Mouse (Mus musculus) cerebellum, adult 11-12 months (tissue): ENCODE data around the gene Aox1.
"Not testable (repeated sequence)": the region's sequence is repeated elsewhere in the genome, so short reads cannot be mapped to it uniquely, and the experiment has no call there.

Source experiments
- DNase-seq: peaks from one replicate; pipeline ENCODE4 v3.0.0; 2022

The Aox1 gene

GRCm38 (mm10) chr1:58029636-58030117, at the start of gene Aox1:
Gene Aox1 (plus strand): TSS chr1:58029931.
- DNase-seq = peak; percentile 56

- DNase-seq = no peak
These were observed 40.6 kb upstream of the Aox1 start for GRCm38 (mm10) chr1:57989052-57989600.

GRCm38 (mm10) chr1:57991277-57991676, 38.5 kb upstream of the Aox1 start:
- DNase-seq = no peak

- peak; percentile 90 for DNase-seq
These were observed 34.1 kb upstream of the Aox1 start, which contains the start of gene Sgo2a for GRCm38 (mm10) chr1:57995432-57996132. Gene Sgo2a (plus strand): TSS chr1:57995971.

GRCm38 (mm10) chr1:57996133-57996615, 33.6 kb upstream of the Aox1 start:
- no peak for DNase-seq

- DNase-seq = no peak
These were observed 31.6 kb upstream of the Aox1 start for GRCm38 (mm10) chr1:57998146-57998545.

GRCm38 (mm10) chr1:58006388-58006787, 23.3 kb upstream of the Aox1 start:
- not testable (repeated sequence) for DNase-seq

- no peak for DNase-seq
These were observed 10.9 kb upstream of the Aox1 start, which contains the start of gene Kctd18 for GRCm38 (mm10) chr1:58018856-58019255. Gene Kctd18 (minus strand): TSS chr1:58018956.

GRCm38 (mm10) chr1:58027707-58028106, 2.0 kb upstream of the Aox1 start:
- DNase-seq = no peak

- DNase-seq = peak; percentile 69
These were observed 583 bp downstream of the Aox1 start for GRCm38 (mm10) chr1:58030156-58030871.

- peak; percentile 35 for DNase-seq
These were observed 1.5 kb downstream of the Aox1 start for GRCm38 (mm10) chr1:58031160-58031769.

GRCm38 (mm10) chr1:58037306-58037705, 7.6 kb downstream of the Aox1 start:
- DNase-seq = not testable (repeated sequence)

- peak; percentile 37 for DNase-seq
These were observed 15.3 kb downstream of the Aox1 start for GRCm38 (mm10) chr1:58045076-58045475.

- peak; percentile 89 for DNase-seq
These were observed 15.8 kb downstream of the Aox1 start for GRCm38 (mm10) chr1:58045546-58045945.

GRCm38 (mm10) chr1:58046721-58047290, 17.1 kb downstream of the Aox1 start:
- DNase-seq = no peak

GRCm38 (mm10) chr1:58049126-58049525, 19.4 kb downstream of the Aox1 start:
- no peak for DNase-seq

GRCm38 (mm10) chr1:58055598-58055997, 25.9 kb downstream of the Aox1 start:
- no peak for DNase-seq

GRCm38 (mm10) chr1:58056074-58056807, 26.5 kb downstream of the Aox1 start:
- no peak for DNase-seq

- DNase-seq = no peak
These were observed 27.2 kb downstream of the Aox1 start for GRCm38 (mm10) chr1:58056939-58057338.

- no peak for DNase-seq
These were observed 29.1 kb downstream of the Aox1 start for GRCm38 (mm10) chr1:58058846-58059245.

- DNase-seq = no peak
These were observed 32.4 kb downstream of the Aox1 start for GRCm38 (mm10) chr1:58062131-58062530.

- DNase-seq = no peak
These were observed 35.4 kb downstream of the Aox1 start for GRCm38 (mm10) chr1:58065151-58065550.
